Mouse (Mus musculus) intestine, postnatal 0 days (tissue): ENCODE results near the gene Bckdha. TPM values are rescaled to one million over a fixed set of nuclear protein-coding genes. Genes with fewer than 3 reads are reported as not detected.

ENCODE experiments used
- ATAC-seq: fragments of 200-750 bp; cut with Nextera tagmentation; 2 replicates; pipeline ENCODE4 v1.8.0; 2017; ENCODE audit warnings: mild to moderate bottlenecking, moderate TSS enrichment, moderate library complexity
- H3K27ac ChIP-seq: fragments of 300-500 bp; sonication (generic); 2 replicates; pipeline ENCODE4 v1.5.1; 2014; ENCODE audit warnings: mild to moderate bottlenecking, low read depth, low read length, moderate library complexity
- H3K27me3 ChIP-seq: fragments of 300-500 bp; sonication (generic); replicated peaks from 2 replicates; pipeline ENCODE4 v1.6.1; 2014; ENCODE audit warnings: low read length, mixed read lengths; ENCODE audit not compliant: control insufficient read depth, insufficient read depth
- H3K36me3 ChIP-seq: fragments of 300-500 bp; sonication (generic); 2 replicates; pipeline ENCODE4 v1.6.1; 2014; ENCODE audit warnings: mild to moderate bottlenecking, moderate library complexity; ENCODE audit not compliant: control insufficient read depth, insufficient read depth
- H3K4me1 ChIP-seq: fragments of 300-500 bp; sonication (generic); replicated peaks from 2 replicates; pipeline ENCODE4 v1.6.1; 2014; ENCODE audit warnings: antibody characterized with exemption, low read length, mixed read lengths; ENCODE audit not compliant: control insufficient read depth, insufficient read depth
- H3K4me2 ChIP-seq: fragments of 300-500 bp; sonication (generic); replicated peaks from 2 replicates; pipeline ENCODE4 v1.6.1; 2014; ENCODE audit warnings: low read depth, mild to moderate bottlenecking, moderate library complexity
- H3K4me3 ChIP-seq: fragments of 300-500 bp; sonication (generic); 2 replicates; pipeline ENCODE4 v1.5.1; 2014; ENCODE audit warnings: low read depth, low read length
- H3K9ac ChIP-seq: fragments of 300-500 bp; sonication (generic); 2 replicates; pipeline ENCODE4 v1.6.1; 2014; ENCODE audit warnings: mild to moderate bottlenecking, low read depth, low read length
- H3K9me3 ChIP-seq: fragments of 300-500 bp; sonication (generic); 2 replicates; pipeline ENCODE4 v1.6.1; 2016; ENCODE audit warnings: mixed run types; ENCODE audit not compliant: control insufficient read depth
- CTCF ChIP-seq: sonication (generic); IDR thresholded peaks from 2 replicates; pipeline ENCODE4 v1.5.1; 2016; ENCODE audit warnings: low read depth, mild to moderate bottlenecking, control low read depth, antibody characterized with exemption, moderate library complexity
- WGBS: fragments of 180-500 bp; shearing (Covaris S2); extraction: QIAGEN DNeasy Blood & Tissue Kit; methylation state at CpG from one replicate; pipeline ENCODE4 v1.1.7; 2014; 5-methylcytosine and 5-hydroxymethylcytosine counted together
- polyA plus RNA-seq: library from polyadenylated mRNA; unstranded; fragments of >200 nt; fragmentation: Nextera tagmentation; extraction: Ambion mirVana; gene quantifications from 2 replicates; pipeline ENCODE4 v1.2.1, GENCODE M21; 2015

Gene Bckdha
- polyA plus RNA-seq, 1 experiment from 2014 or later, result 39.8 TPM

GRCm38 (mm10) chr7:25644631-25645030 lies 14.2 kb downstream of the Bckdha start:
- Histone ChIP-seq H3K9me3 (no peaks in the 10 kb centered on the region), H3K9ac (no peak overlapping the region), H3K4me1 (no peaks in the 10 kb centered on the region), H3K36me3 (peaks cover 6% of the 10 kb centered on the region; the same call in 1 of the 2 replicates), H3K27ac (no peak overlapping the region), H3K4me2 (no peak overlapping the region), H3K4me3 (no peak overlapping the region), H3K27me3 (no peaks in the 10 kb centered on the region)
- no peak for TF ChIP-seq CTCF
- no peak for ATAC-seq
- WGBS, result 82% methylated on average over 4 of the region's 4 CpGs

DNA sequence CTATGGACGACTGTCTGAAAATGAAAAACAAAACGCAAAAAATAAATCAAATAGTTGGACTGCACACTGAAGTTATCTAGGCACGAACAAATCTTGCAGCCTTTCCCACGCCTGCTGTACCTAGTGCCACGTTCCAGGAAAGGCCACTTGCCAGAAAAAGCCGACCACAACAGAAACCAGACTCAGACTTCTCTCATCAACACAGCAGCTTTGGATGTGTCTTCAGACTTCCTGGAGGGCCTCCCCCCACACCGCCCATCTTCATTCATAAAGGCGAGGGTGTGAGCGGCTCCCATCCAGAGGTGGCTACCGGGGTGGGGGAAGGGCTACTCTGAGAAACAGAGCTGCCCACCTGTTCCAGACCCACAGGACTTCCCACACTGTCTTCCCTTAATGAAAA lies 14.6 kb downstream of the Bckdha start:
- H3K4me2 ChIP-seq, result no peak overlapping the region
- H3K27me3 ChIP-seq, result no peaks in the 10 kb centered on the region
- H3K27ac ChIP-seq, result no peak overlapping the region
- WGBS, result 76% methylated on average over 10 of the region's 10 CpGs
- no peak for ATAC-seq
- H3K9me3 ChIP-seq, result no peaks in the 10 kb centered on the region
- H3K4me3 ChIP-seq, result no peak overlapping the region
- H3K36me3 ChIP-seq, result peaks cover 11% of the 10 kb centered on the region; the same call in 1 of the 2 replicates
- no peak for TF ChIP-seq CTCF
- H3K4me1 ChIP-seq, result no peaks in the 10 kb centered on the region
- no peak overlapping the region for H3K9ac ChIP-seq

- Histone ChIP-seq H3K27me3 (no peaks in the 10 kb centered on the region), H3K27ac (no peak overlapping the region), H3K36me3 (peaks cover 34% of the 10 kb centered on the region; the same call in 1 of the 2 replicates), H3K9me3 (no peaks in the 10 kb centered on the region), H3K9ac (no peak overlapping the region), H3K4me3 (no peak overlapping the region), H3K4me1 (no peaks in the 10 kb centered on the region), H3K4me2 (no peak overlapping the region)
- 93% methylated on average over 4 of the region's 4 CpGs for WGBS
- no peak for TF ChIP-seq CTCF
- ATAC-seq, result no peak
Observed at GRCm38 (mm10) chr7:25639754-25640153, 19.0 kb downstream of the Bckdha start.

DNA sequence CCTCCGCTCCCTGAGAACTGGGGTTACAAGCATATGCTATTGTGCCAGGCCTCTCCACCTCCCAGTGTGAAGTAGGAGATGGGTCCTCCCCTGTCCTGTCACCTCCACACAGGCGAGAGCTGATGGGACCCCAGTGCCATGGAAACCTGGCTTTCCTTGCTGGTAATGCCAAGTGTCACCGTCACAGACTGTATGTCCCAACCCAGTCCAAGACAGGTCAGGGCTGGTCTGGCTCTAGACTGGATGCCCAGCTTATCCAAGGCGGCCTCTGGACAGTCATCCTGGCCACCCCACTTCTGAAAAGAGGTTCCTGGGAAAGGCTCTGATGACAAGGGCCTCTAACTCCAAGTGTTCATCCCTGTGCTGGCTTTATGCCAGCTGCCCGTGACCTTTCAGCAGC lies 21.7 kb downstream of the Bckdha start:
- Histone ChIP-seq H3K9me3 (no peaks in the 10 kb centered on the region), H3K4me3 (no peak overlapping the region), H3K4me2 (no peak overlapping the region), H3K27ac (no peak overlapping the region), H3K36me3 (peaks cover 46% of the 10 kb centered on the region; the same call in 1 of the 2 replicates), H3K4me1 (no peaks in the 10 kb centered on the region), H3K27me3 (no peaks in the 10 kb centered on the region), H3K9ac (no peak overlapping the region)
- WGBS, result 94% methylated on average over 5 of the region's 5 CpGs
- TF ChIP-seq CTCF, result no peak
- ATAC-seq, result no peak

DNA sequence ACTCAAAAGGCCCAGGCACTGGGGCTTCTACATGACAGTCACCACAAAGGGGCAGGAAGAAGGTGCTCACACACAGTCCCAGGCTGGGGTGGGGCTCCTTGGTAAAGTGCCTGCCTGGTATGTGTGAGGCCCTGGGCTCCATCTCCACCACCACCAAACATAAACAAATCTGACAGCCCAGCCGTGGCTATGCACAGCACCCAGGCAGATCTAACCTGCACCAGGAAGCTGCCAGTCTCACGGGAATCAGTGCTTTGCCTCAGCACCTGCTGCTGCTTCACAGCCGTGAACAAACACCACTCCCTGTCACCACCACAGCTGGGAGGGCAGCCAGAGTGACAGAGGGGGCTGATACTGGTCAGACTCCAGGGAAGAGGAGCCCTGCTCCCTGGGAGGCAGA lies 22.4 kb downstream of the Bckdha start:
- Histone ChIP-seq H3K27me3 (no peaks in the 10 kb centered on the region), H3K4me2 (no peak overlapping the region), H3K4me3 (no peak overlapping the region), H3K27ac (no peak overlapping the region), H3K36me3 (peaks cover 49% of the 10 kb centered on the region; the same call in 1 of the 2 replicates), H3K9me3 (no peaks in the 10 kb centered on the region), H3K9ac (no peak overlapping the region), H3K4me1 (no peaks in the 10 kb centered on the region)
- TF ChIP-seq CTCF, result no peak
- 32% methylated on average over 3 of the region's 3 CpGs for WGBS
- ATAC-seq, result no peak

GRCm38 (mm10) chr7:25632679-25633078 lies 26.1 kb downstream of the Bckdha start:
- Histone ChIP-seq H3K36me3 (peaks cover 41% of the 10 kb centered on the region; the same call in 1 of the 2 replicates), H3K4me2 (no peak overlapping the region), H3K27me3 (no peaks in the 10 kb centered on the region), H3K27ac (no peak overlapping the region), H3K9ac (no peak overlapping the region), H3K4me3 (no peak overlapping the region), H3K9me3 (no peaks in the 10 kb centered on the region), H3K4me1 (no peaks in the 10 kb centered on the region)
- 85% methylated on average over 5 of the region's 5 CpGs for WGBS
- TF ChIP-seq CTCF, result no peak
- no peak for ATAC-seq

DNA sequence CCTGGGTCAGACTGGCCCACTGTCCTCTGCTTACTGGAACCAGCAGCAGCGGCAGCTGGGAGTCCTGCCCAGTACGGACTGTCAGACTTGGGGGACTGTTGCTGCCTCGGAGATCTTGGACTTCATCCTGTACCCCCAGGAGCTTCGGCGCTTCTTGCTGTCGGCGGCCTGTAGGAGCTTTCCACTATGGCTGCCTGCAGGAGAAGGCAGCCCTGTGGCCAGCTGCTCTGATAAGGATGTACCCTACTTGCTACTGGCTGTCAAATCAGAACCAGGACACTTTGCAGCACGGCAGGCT lies 30.5 kb downstream of the Bckdha start:
- ATAC-seq, result no peak

More for the DNA sequence above, 30.5 kb downstream of the Bckdha start:
- no peaks in the 10 kb centered on the region for H3K27me3 ChIP-seq
- TF ChIP-seq CTCF, result no peak
- H3K9me3 ChIP-seq, result no peaks in the 10 kb centered on the region
- H3K4me2 ChIP-seq, result peak overlapping the region; percentile 70
- peaks cover 7% of the 10 kb centered on the region; the same call in 1 of the 2 replicates for H3K4me1 ChIP-seq
- peaks cover 50% of the 10 kb centered on the region for H3K36me3 ChIP-seq
- H3K27ac ChIP-seq, result no peak overlapping the region
- no peak overlapping the region for H3K9ac ChIP-seq
- WGBS, result 71% methylated on average over 8 of the region's 8 CpGs
- no peak overlapping the region for H3K4me3 ChIP-seq
